Mouse (Mus musculus): Measurements from ENCODE around the gene Arvcf. TPM values are rescaled to one million over a fixed set of nuclear protein-coding genes. Genes with fewer than 3 reads are reported as not detected.

Arvcf gene
- polyA plus RNA-seq, 1 experiment, result 2.6 TPM

DNA sequence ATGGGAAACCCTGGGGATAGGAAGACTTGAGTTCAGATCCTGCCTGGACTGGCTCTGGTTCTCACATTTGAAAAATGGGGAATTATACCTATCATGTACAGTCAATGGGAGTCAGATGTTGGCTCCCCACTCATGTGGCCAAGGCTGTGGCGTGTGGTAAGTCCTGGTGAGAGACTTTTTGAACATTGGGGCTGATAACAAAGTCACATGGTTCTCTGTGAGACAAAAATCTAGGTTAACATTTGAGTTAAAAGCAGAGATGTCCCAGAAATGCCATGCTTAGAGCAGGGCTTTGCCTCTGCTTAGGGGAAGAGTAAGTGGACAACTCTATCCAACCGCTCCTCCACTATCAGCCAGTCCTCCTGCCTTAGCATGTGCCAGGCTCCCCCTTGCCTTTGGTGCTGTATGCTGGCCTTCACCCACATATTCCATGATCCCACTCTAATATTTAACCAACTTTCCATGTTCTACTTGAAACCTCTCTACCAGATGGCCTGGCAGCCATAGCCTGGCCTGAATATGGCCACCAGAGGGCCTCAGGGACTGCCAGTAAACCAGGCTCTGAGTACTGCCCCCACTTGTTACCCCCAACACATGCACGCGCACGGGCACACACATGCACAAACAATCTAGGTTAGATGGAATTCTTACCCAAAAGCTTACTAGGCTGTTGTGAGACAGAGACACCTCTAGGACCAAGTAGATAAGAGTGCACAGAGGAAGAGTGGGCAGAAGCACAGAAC is 3.5 kb downstream of the Arvcf start:
- Histone ChIP-seq H3K4me1 (peaks cover 45% of the 10 kb centered on the region), H3K36me3 (replicated peaks; ENCODE audit: low read length) (no peaks in the 10 kb centered on the region), H3K4me3 (replicated peaks) (no peak overlapping the region), H3K27me3 (replicated peaks) (peaks cover 89% of the 10 kb centered on the region), H3K9me3 (peaks cover 5% of the 10 kb centered on the region; the same call in 1 of the 2 replicates)
- TF ChIP-seq GATA1 (IDR thresholded peaks at IDR 0.05; ENCODE audit: borderline replicate concordance, low read length), result no peak
- no peak for TF ChIP-seq FLI1 (IDR thresholded peaks at IDR 0.05; ENCODE audit: low read length)

DNA sequence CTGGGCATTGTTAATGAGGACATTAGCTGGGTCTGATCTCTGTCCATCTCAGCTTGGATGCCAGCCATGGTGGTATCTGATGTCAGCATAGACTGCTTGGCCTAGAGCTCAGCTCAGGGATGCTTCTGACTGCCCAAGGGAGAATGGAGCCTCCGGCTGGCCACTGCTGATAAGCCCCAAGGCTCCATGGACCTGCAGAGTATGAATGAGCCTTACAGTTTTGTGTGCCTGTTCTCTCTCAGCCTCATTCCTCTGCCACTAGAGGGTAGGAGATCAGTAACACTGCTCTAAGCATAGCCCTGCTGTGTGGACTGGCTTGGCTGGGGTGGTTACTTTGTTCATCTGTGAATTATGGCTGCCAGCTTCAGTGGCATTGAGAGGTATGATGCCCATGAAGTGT is 5.1 kb downstream of the Arvcf start:
- Histone ChIP-seq H3K9me3 (peaks cover 5% of the 10 kb centered on the region; the same call in 1 of the 2 replicates), H3K4me1 (peaks cover 40% of the 10 kb centered on the region), H3K4me3 (replicated peaks) (no peak overlapping the region), H3K27me3 (replicated peaks) (peaks cover 80% of the 10 kb centered on the region), H3K36me3 (replicated peaks; ENCODE audit: low read length) (no peaks in the 10 kb centered on the region)
- TF ChIP-seq FLI1 (IDR thresholded peaks at IDR 0.05; ENCODE audit: low read length) (no peak), GATA1 (IDR thresholded peaks at IDR 0.05; ENCODE audit: borderline replicate concordance, low read length) (no peak)

DNA sequence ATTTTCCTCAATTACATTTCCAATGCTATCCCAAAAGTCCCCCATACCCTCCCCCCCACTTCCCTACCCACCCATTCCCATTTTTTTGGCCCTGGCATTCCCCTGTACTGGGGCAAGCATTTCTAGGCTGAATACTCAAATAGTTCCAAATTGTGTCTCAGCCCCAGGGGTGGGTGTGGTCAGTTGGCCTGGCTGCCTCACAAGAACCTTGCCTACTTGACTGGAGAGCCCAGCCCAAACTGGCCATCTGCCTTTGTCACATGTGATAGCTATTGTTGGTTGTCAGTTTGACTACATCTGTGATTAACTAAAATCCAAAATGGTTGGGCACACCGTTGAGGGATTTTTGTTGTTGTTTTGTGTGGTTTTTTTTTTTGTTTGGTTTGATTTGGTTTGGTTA is 9.0 kb downstream of the Arvcf start:
- H3K9me3 ChIP-seq, result peaks cover 5% of the 10 kb centered on the region; the same call in 1 of the 2 replicates
- TF ChIP-seq FLI1 (IDR thresholded peaks at IDR 0.05; ENCODE audit: low read length) (no peak), GATA1 (IDR thresholded peaks at IDR 0.05; ENCODE audit: borderline replicate concordance, low read length) (no peak)
- no peaks in the 10 kb centered on the region for H3K36me3 ChIP-seq (replicated peaks; ENCODE audit: low read length)
- peaks cover 55% of the 10 kb centered on the region for H3K27me3 ChIP-seq (replicated peaks)
- H3K4me1 ChIP-seq, result peaks cover 15% of the 10 kb centered on the region
- H3K4me3 ChIP-seq (replicated peaks), result no peak overlapping the region

DNA sequence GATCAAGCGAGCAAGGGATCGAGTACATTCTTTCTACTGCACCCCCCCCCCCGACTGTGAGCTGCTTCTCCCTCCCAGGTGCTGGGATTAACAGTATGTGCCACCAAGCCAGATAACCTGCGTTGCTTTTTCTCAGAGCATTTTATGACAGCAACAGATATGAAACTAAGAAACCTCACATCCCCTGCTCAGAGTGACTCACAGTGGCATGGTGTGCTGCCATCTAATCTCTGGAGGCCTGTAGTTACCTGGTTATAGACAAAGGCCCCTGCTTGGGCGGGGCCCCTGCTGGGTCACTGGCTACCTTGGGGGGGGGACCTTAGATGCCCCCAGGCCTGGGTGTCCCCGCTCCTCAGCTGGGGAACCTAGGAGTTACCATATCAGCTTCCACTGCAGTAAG is 10.0 kb downstream of the Arvcf start:
- peaks cover 6% of the 10 kb centered on the region for H3K4me1 ChIP-seq
- peaks cover 10% of the 10 kb centered on the region for H3K9me3 ChIP-seq
- H3K27me3 ChIP-seq (replicated peaks), result peaks cover 47% of the 10 kb centered on the region
- no peak overlapping the region for H3K4me3 ChIP-seq (replicated peaks)
- no peak for TF ChIP-seq GATA1 (IDR thresholded peaks at IDR 0.05; ENCODE audit: borderline replicate concordance, low read length)
- TF ChIP-seq FLI1 (IDR thresholded peaks at IDR 0.05; ENCODE audit: low read length), result no peak
- no peaks in the 10 kb centered on the region for H3K36me3 ChIP-seq (replicated peaks; ENCODE audit: low read length)

DNA sequence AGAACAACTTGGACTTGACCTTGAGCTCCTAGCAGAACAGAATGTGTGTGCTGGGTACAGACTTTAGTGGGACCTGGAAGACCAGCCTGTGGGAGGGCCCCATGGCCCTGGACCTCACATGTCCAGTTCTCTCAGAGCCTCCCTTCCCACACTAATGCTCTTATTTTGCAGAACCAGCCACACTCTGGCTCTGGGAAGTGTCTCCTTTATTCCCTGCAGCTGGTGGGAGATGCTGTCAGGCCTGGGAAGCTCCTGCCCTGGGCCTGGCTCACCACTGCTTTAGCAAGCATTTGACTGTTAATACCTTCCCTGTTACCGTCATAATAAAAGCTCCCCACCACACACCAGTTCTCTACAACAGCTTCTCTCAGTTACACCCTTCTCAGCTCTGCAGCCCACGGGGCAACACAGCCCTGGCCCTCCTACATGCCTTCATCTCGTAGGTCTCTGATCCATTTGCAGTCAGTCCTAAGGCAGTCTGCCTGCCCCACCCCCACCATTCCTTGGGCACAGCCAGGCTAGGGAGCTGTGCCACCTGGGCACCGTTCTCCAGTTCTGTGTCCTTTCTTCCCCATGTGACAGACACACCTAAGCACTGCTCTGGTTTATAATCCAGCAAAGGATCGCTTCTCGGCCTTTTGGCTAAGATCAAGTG is 12.3 kb downstream of the Arvcf start:
- H3K4me1 ChIP-seq, result no peaks in the 10 kb centered on the region
- TF ChIP-seq FLI1 (IDR thresholded peaks at IDR 0.05; ENCODE audit: low read length) (no peak), GATA1 (IDR thresholded peaks at IDR 0.05; ENCODE audit: borderline replicate concordance, low read length) (no peak)

GRCm38 (mm10) chr16:18362948-18363347 is 15.0 kb downstream of the Arvcf start:
- Histone ChIP-seq H3K4me3 (replicated peaks) (peak overlapping the region; percentile 31), H3K36me3 (replicated peaks; ENCODE audit: low read length) (no peaks in the 10 kb centered on the region), H3K4me1 (no peaks in the 10 kb centered on the region), H3K27me3 (replicated peaks) (peaks cover 16% of the 10 kb centered on the region), H3K9me3 (peaks cover 15% of the 10 kb centered on the region)
- TF ChIP-seq GATA1 (IDR thresholded peaks at IDR 0.05; ENCODE audit: borderline replicate concordance, low read length), result no peak
- TF ChIP-seq FLI1 (IDR thresholded peaks at IDR 0.05; ENCODE audit: low read length), result no peak

More for the DNA sequence above, 12.3 kb downstream of the Arvcf start:
- H3K4me3 ChIP-seq (replicated peaks), result no peak overlapping the region
- H3K9me3 ChIP-seq, result peaks cover 18% of the 10 kb centered on the region
- peaks cover 31% of the 10 kb centered on the region for H3K27me3 ChIP-seq (replicated peaks)
- no peaks in the 10 kb centered on the region for H3K36me3 ChIP-seq (replicated peaks; ENCODE audit: low read length)

- peaks cover 15% of the 10 kb centered on the region for H3K9me3 ChIP-seq
- no peak overlapping the region for H3K4me3 ChIP-seq (replicated peaks)
- H3K4me1 ChIP-seq, result peaks cover 5% of the 10 kb centered on the region; the same call in 1 of the 2 replicates
- H3K36me3 ChIP-seq (replicated peaks; ENCODE audit: low read length), result no peaks in the 10 kb centered on the region
- H3K27me3 ChIP-seq (replicated peaks), result peaks cover 7% of the 10 kb centered on the region
- no peak for TF ChIP-seq FLI1 (IDR thresholded peaks at IDR 0.05; ENCODE audit: low read length)
- TF ChIP-seq GATA1 (IDR thresholded peaks at IDR 0.05; ENCODE audit: borderline replicate concordance, low read length), result no peak
Observed at GRCm38 (mm10) chr16:18366849-18367248, 18.9 kb downstream of the Arvcf start.

GRCm38 (mm10) chr16:18370197-18370596 is 22.2 kb downstream of the Arvcf start:
- TF ChIP-seq FLI1 (IDR thresholded peaks at IDR 0.05; ENCODE audit: low read length) (no peak), GATA1 (IDR thresholded peaks at IDR 0.05; ENCODE audit: borderline replicate concordance, low read length) (no peak)
- H3K4me3 ChIP-seq (replicated peaks), result no peak overlapping the region
- H3K36me3 ChIP-seq (replicated peaks; ENCODE audit: low read length), result no peaks in the 10 kb centered on the region
- peaks cover 5% of the 10 kb centered on the region; the same call in 1 of the 2 replicates for H3K4me1 ChIP-seq
- no peaks in the 10 kb centered on the region for H3K9me3 ChIP-seq
- peaks cover 15% of the 10 kb centered on the region for H3K27me3 ChIP-seq (replicated peaks)

GRCm38 (mm10) chr16:18373632-18374031 is 25.6 kb downstream of the Arvcf start:
- TF ChIP-seq FLI1 (IDR thresholded peaks at IDR 0.05; ENCODE audit: low read length), result no peak
- TF ChIP-seq GATA1 (IDR thresholded peaks at IDR 0.05; ENCODE audit: borderline replicate concordance, low read length), result no peak
- Histone ChIP-seq H3K9me3 (no peaks in the 10 kb centered on the region), H3K4me1 (peaks cover 23% of the 10 kb centered on the region), H3K4me3 (replicated peaks) (no peak overlapping the region), H3K27me3 (replicated peaks) (peaks cover 19% of the 10 kb centered on the region), H3K36me3 (replicated peaks; ENCODE audit: low read length) (no peaks in the 10 kb centered on the region)
